Mouse (Mus musculus) intestine, embryonic 14.5 days (tissue): ENCODE data around the gene Wwp2. TPM values are rescaled to one million over a fixed set of nuclear protein-coding genes. Genes with fewer than 3 reads are reported as not detected.
"Not testable (repeated sequence)": the region's sequence is repeated elsewhere in the genome, so short reads cannot be mapped to it uniquely, and the experiment has no call there.

Experiments
- ATAC-seq: fragments of 200-750 bp; cut with Nextera tagmentation; replicated peaks from 2 replicates; pipeline ENCODE4 v1.8.0; 2017; ENCODE audit warnings: low read depth, moderate number of reproducible peaks, moderate TSS enrichment, moderate library complexity; ENCODE audit not compliant: low FRiP score, low TSS enrichment
- DNase-seq: peaks from one replicate; pipeline ENCODE4 v3.0.0-alpha.2; 2018; ENCODE audit warnings: low spot score
- H3K27ac ChIP-seq: fragments of 300-500 bp; sonication (generic); 2 replicates; pipeline ENCODE4 v1.5.1; 2014; ENCODE audit warnings: low read depth, mild to moderate bottlenecking, control low read depth
- H3K27me3 ChIP-seq: fragments of 300-500 bp; sonication (generic); replicated peaks from 2 replicates; pipeline ENCODE4 v1.6.1; 2014; ENCODE audit warnings: low read length, control low read depth; ENCODE audit not compliant: control insufficient read depth, insufficient read depth
- H3K36me3 ChIP-seq: fragments of 300-500 bp; sonication (generic); 2 replicates; pipeline ENCODE4 v1.6.1; 2014; ENCODE audit warnings: low read length, control low read depth; ENCODE audit not compliant: control insufficient read depth, insufficient read depth
- H3K4me1 ChIP-seq: fragments of 300-500 bp; sonication (generic); replicated peaks from 2 replicates; pipeline ENCODE4 v1.6.1; 2014; ENCODE audit warnings: low read length, control low read depth, mixed read lengths; ENCODE audit not compliant: control insufficient read depth, insufficient read depth
- H3K4me2 ChIP-seq: fragments of 300-500 bp; sonication (generic); 2 replicates; pipeline ENCODE4 v1.6.1; 2014; ENCODE audit warnings: low read length
- H3K4me3 ChIP-seq: fragments of 300-500 bp; sonication (generic); 2 replicates; pipeline ENCODE4 v1.5.1; 2014; ENCODE audit warnings: low read depth, low read length, control low read depth, mixed read lengths
- H3K9ac ChIP-seq: fragments of 300-500 bp; sonication (generic); 2 replicates; pipeline ENCODE4 v1.6.1; 2014; ENCODE audit warnings: mild to moderate bottlenecking, low read length
- H3K9me3 ChIP-seq: fragments of 300-500 bp; sonication (generic); 2 replicates; pipeline ENCODE4 v1.6.1; 2016; ENCODE audit warnings: low read length, control low read depth; ENCODE audit not compliant: control insufficient read depth
- WGBS: fragments of 180-500 bp; shearing (Covaris S2); extraction: QIAGEN DNeasy Blood & Tissue Kit; methylation state at CpG from one replicate; pipeline ENCODE4 v1.1.7; 2014; 5-methylcytosine and 5-hydroxymethylcytosine counted together
- polyA plus RNA-seq: library from polyadenylated mRNA; unstranded; fragments of >200 nt; fragmentation: Nextera tagmentation; extraction: Ambion mirVana; gene quantifications from 2 replicates; pipeline ENCODE4 v1.2.1, GENCODE M21; 2014

Gene Wwp2
- polyA plus RNA-seq, 1 experiment from 2014 or later, result 43.6 TPM

DNA sequence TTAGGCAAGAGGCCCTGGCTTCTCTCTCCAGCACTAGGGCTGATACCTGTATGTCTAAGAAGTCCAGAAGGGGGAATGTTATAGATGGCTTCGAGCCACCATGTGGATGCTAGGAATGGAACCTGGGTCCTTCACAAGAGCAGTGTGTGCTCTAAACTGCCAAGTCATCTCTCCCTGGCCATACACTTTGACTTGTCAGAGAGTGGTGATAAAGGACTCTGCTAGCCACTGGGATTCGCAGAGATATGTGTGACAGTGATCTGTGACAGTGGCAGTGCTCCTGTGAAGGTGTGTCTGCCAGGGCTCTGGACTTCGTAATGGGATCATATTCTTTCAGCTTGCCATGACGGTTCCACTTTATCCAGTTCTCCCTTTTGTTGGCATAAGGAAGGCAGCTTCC is 37.2 kb downstream of the Wwp2 start:
- Histone ChIP-seq H3K36me3 (peaks cover 2% of the 10 kb centered on the region; the same call in 1 of the 2 replicates), H3K4me3 (no peak overlapping the region), H3K27me3 (no peaks in the 10 kb centered on the region), H3K27ac (no peak overlapping the region), H3K4me1 (no peaks in the 10 kb centered on the region), H3K9me3 (no peaks in the 10 kb centered on the region), H3K4me2 (no peak overlapping the region), H3K9ac (no peak overlapping the region)
- 84% methylated on average over 4 of the region's 4 CpGs for WGBS
- DNase-seq, result no peak
- no peak for ATAC-seq

GRCm38 (mm10) chr8:107475613-107476012 is 39.4 kb downstream of the Wwp2 start:
- no peak for DNase-seq
- H3K27ac ChIP-seq, result no peak overlapping the region
- WGBS, result 85% methylated on average over 3 of the region's 3 CpGs
- H3K4me2 ChIP-seq, result no peak overlapping the region
- H3K9me3 ChIP-seq, result no peaks in the 10 kb centered on the region
- H3K9ac ChIP-seq, result no peak overlapping the region
- no peak for ATAC-seq
- no peaks in the 10 kb centered on the region for H3K4me1 ChIP-seq
- no peaks in the 10 kb centered on the region for H3K27me3 ChIP-seq
- H3K36me3 ChIP-seq, result peaks cover 2% of the 10 kb centered on the region; the same call in 1 of the 2 replicates
- H3K4me3 ChIP-seq, result no peak overlapping the region

DNA sequence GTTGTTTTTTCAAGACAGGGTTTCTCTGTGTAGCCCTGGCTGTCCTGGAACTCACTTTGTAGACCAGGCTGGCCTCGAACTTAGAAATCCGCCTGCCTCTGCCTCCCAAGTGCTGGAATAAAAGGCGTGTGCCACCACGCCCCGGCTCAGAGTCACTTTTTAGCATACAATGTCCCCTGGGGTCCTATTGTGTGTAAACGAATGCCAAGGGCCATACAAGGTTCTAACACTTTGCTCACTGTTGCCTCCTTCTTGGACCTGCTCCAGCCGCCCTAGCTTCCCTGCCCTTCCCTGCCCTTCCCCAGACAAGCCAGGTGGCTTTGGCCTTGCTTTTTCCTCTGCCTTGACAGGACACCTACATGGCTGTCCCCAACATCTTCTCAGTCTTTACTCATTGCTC is 40.6 kb downstream of the Wwp2 start:
- not testable (repeated sequence) for ATAC-seq, H3K9me3 ChIP-seq, H3K4me3 ChIP-seq, H3K4me2 ChIP-seq, H3K27me3 ChIP-seq, H3K36me3 ChIP-seq, H3K4me1 ChIP-seq, H3K9ac ChIP-seq, DNase-seq, H3K27ac ChIP-seq
- 94% methylated on average over 7 of the region's 7 CpGs for WGBS

- Histone ChIP-seq H3K4me1 (no peaks in the 10 kb centered on the region), H3K9ac (no peak overlapping the region), H3K27me3 (no peaks in the 10 kb centered on the region), H3K4me3 (no peak overlapping the region), H3K4me2 (no peak overlapping the region), H3K9me3 (no peaks in the 10 kb centered on the region), H3K36me3 (peaks cover 2% of the 10 kb centered on the region; the same call in 1 of the 2 replicates), H3K27ac (no peak overlapping the region)
- no peak for ATAC-seq
- 85% methylated on average over 6 of the region's 6 CpGs for WGBS
- DNase-seq, result no peak
Measured at GRCm38 (mm10) chr8:107478728-107479127, 42.6 kb downstream of the Wwp2 start.

DNA sequence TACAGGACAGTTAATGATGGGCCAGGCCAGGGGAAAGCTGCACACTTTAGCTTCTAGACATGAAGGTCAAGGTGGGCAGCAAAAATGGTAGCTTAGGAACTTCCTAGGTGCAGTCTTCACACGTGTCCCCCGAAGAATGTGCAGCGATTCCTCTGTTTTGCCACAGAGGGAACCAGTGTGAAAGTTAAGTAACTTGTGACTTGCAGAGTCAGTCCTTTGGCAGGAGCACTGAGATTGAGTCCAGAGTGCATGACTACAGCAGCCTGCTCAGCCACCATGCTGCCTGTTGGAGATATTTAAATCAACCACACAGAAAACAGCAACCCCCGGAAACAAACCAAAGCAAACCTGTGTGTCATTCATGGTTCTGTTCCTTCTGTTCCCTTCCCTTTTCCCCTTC is 44.3 kb downstream of the Wwp2 start:
- DNase-seq, result no peak
- no peak overlapping the region for H3K4me3 ChIP-seq
- no peaks in the 10 kb centered on the region for H3K27me3 ChIP-seq
- ATAC-seq, result no peak
- H3K9ac ChIP-seq, result no peak overlapping the region
- 81% methylated on average over 4 of the region's 4 CpGs for WGBS
- no peaks in the 10 kb centered on the region for H3K4me1 ChIP-seq
- peaks cover 2% of the 10 kb centered on the region; the same call in 1 of the 2 replicates for H3K36me3 ChIP-seq
- no peak overlapping the region for H3K4me2 ChIP-seq
- H3K9me3 ChIP-seq, result no peaks in the 10 kb centered on the region
- H3K27ac ChIP-seq, result no peak overlapping the region

DNA sequence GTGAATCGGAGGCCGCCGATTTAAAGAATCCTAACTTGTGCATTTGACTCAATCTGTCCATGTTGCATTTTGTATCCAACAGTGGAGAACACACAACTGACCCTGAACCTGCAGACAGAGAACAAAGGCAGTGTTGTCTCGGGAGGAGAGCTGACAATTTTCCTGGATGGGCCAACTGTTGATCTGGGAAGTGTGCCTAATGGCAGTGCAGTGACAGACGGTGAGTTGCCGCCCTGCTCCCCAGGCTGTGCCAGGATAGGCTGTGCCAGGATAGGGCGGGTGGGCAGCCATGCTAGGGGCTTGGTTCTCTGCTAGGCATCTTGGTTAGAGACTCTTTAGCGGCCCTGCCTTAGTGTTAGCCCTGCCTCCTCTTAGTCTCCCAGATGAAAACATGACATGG is 47.1 kb downstream of the Wwp2 start:
- 90% methylated on average over 8 of the region's 8 CpGs for WGBS
- Histone ChIP-seq H3K27ac (no peak overlapping the region), H3K4me2 (no peak overlapping the region), H3K27me3 (no peaks in the 10 kb centered on the region), H3K36me3 (no peaks in the 10 kb centered on the region), H3K4me3 (no peak overlapping the region), H3K9me3 (no peaks in the 10 kb centered on the region), H3K9ac (no peak overlapping the region), H3K4me1 (no peaks in the 10 kb centered on the region)
- ATAC-seq (no peak), DNase-seq (no peak)

DNA sequence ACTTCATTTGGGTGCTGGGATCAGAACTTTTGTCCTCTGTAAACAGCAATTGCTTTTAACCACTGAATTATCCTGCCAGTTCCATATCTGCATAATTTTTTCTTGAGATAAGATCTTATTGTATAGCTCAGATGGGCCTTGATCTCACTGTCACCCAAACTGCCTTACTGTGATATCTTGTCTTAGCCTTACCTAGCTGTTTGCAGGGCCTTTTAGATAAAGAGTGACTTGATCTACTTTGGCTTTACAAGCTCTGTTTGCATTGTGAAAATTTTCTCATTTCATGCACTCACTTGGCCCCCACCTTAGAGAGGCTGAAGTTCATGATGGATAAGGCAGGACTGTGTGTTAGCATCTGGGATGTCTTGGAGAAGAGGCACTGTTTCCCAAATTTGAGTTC is 48.8 kb downstream of the Wwp2 start:
- no peak overlapping the region for H3K4me2 ChIP-seq
- no peaks in the 10 kb centered on the region for H3K36me3 ChIP-seq
- no peaks in the 10 kb centered on the region for H3K9me3 ChIP-seq
- peaks cover 10% of the 10 kb centered on the region for H3K4me1 ChIP-seq
- ATAC-seq (no peak), DNase-seq (no peak)
- H3K4me3 ChIP-seq, result no peak overlapping the region
- no peak overlapping the region for H3K27ac ChIP-seq
- no peaks in the 10 kb centered on the region for H3K27me3 ChIP-seq
- no peak overlapping the region for H3K9ac ChIP-seq

GRCm38 (mm10) chr8:107488551-107488950 is 52.4 kb downstream of the Wwp2 start:
- H3K4me1 ChIP-seq, result peaks cover 25% of the 10 kb centered on the region
- no peaks in the 10 kb centered on the region for H3K36me3 ChIP-seq
- ATAC-seq (no peak), DNase-seq (no peak)
- no peaks in the 10 kb centered on the region for H3K9me3 ChIP-seq
- H3K4me3 ChIP-seq, result no peak overlapping the region
- 81% methylated on average over 4 of the region's 4 CpGs for WGBS
- H3K4me2 ChIP-seq, result no peak overlapping the region
- no peak overlapping the region for H3K9ac ChIP-seq
- H3K27ac ChIP-seq, result no peak overlapping the region
- H3K27me3 ChIP-seq, result no peaks in the 10 kb centered on the region

GRCm38 (mm10) chr8:107489086-107489485 is 52.9 kb downstream of the Wwp2 start:
- Histone ChIP-seq H3K4me2 (no peak overlapping the region), H3K27ac (peak overlapping the region; percentile 52; the same call in 1 of the 2 replicates), H3K27me3 (no peaks in the 10 kb centered on the region), H3K4me3 (no peak overlapping the region), H3K9ac (no peak overlapping the region), H3K36me3 (no peaks in the 10 kb centered on the region), H3K9me3 (no peaks in the 10 kb centered on the region), H3K4me1 (peaks cover 25% of the 10 kb centered on the region)
- DNase-seq, result no peak
- ATAC-seq, result no peak
- WGBS, result 62% methylated on average over 4 of the region's 4 CpGs
